27 mouse cellular contexts compared by ENCODE assay signal in the genomic region with DNA sequence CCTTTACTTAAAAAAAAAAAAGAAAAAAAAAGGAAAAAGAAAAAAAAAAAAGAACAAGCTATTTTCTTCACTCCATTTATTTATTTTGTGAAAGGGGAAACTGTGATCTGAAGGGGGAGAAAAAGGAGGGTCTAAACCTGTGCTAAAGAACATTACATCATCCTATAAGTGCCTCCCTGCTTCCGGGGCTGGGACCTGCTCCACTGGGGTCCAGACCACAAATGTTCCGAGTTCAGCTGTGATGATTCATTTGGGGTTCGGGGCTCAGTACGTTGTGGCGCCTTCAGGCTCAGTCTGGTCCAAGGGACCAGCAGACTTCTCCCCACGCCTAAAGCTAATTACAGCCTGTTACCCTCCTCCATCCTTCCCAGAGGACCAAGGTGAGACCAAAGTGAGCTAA. TPM values are rescaled to one million over a fixed set of nuclear protein-coding genes. Genes with fewer than 3 reads are reported as not detected.
"Had no signal": no experiment of that assay in that cellular context is flagged by ENCODE, and none has a peak within 500 bp of the region (broad histone marks: within the 10 kb centered on the region; RNA-seq: fewer than 3 reads in every experiment).

No protein-coding gene starts in this region.

- H3K9me3 ChIP-seq: limb, embryonic 10.5 days; limb, embryonic 13.5 days; liver, embryonic 13.5 days; megakaryocyte, embryonic 14.5 days; midbrain, embryonic 10.5 days; midbrain, embryonic 13.5 days; neural tube, embryonic 13.5 days; stomach, embryonic 15.5 days had no signal

- H3K9ac ChIP-seq: limb, embryonic 13.5 days; liver, embryonic 13.5 days; stomach, embryonic 15.5 days had no signal

- DNase-seq: kidney, adult 11 months; kidney, adult 8-10 months; kidney, postnatal 25 days; layer of hippocampus, adult 9-11 months; liver; liver, embryonic 13.5 days; lung, adult 2 months; lung, postnatal 14 days; lung, postnatal 4 days; retina, postnatal 1 day; right cerebral cortex, postnatal 25 days; spleen, adult 18-20 months; thymus, adult 2 months; thymus, postnatal 25 days had no signal

- H3K4me2 ChIP-seq: limb, embryonic 13.5 days; liver, embryonic 13.5 days; midbrain, embryonic 13.5 days; neural tube, embryonic 13.5 days; stomach, embryonic 15.5 days had no signal

- H3K4me3 ChIP-seq: layer of hippocampus, adult 2 months; limb, embryonic 10.5 days; limb, embryonic 13.5 days; liver, embryonic 13.5 days; megakaryocyte, embryonic 14.5 days; midbrain, embryonic 10.5 days; midbrain, embryonic 13.5 days; myocyte; neural tube, embryonic 13.5 days; stomach, embryonic 15.5 days had no signal

- ATAC-seq: midbrain, embryonic 13.5 days; midbrain, embryonic 16.5 days had no signal

- H3K27ac ChIP-seq: kidney, postnatal 0 days; layer of hippocampus, adult 2 months; limb, embryonic 13.5 days; liver, embryonic 13.5 days; neural tube, embryonic 13.5 days; stomach, embryonic 15.5 days had no signal

- H3K36me3 ChIP-seq: limb, embryonic 10.5 days; limb, embryonic 13.5 days; liver, embryonic 13.5 days; midbrain, embryonic 10.5 days; midbrain, embryonic 13.5 days; neural tube, embryonic 13.5 days; stomach, embryonic 15.5 days had no signal

- H3K27me3 ChIP-seq: limb, embryonic 13.5 days; liver, embryonic 13.5 days; megakaryocyte, embryonic 14.5 days; midbrain, embryonic 13.5 days; neural tube, embryonic 13.5 days; stomach, embryonic 15.5 days had no signal

RNA-seq across cellular contexts. Expression of a gene that starts 55.4 kb away (rescaled TPM):
- total RNA-seq: monocyte, adult 5-6 weeks; neutrophil, adult 5-6 weeks had no signal
- polyA plus RNA-seq: limb, embryonic 10.5 days; myocyte had no signal
